Mouse (Mus musculus) gastrocnemius, postnatal 10 days (tissue): ENCODE data around the gene Heatr6. TPM values are rescaled to one million over a fixed set of nuclear protein-coding genes. Genes with fewer than 3 reads are reported as not detected.
A peak's percentile ranks its signal among the peaks of the same experiment; 100 is the strongest.

ENCODE experiments used
- DNase-seq: peaks from one replicate; pipeline ENCODE4 v3.0.0; 2021; ENCODE audit warnings: mixed read lengths
- total RNA-seq, 2 experiments: library from RNA; stranded (reverse); gene quantifications; 2 replicates each; pipeline ENCODE4 v1.2.3; 2021

The Heatr6 gene
- total RNA-seq, 2 experiments from 2014 or later = 8.1 to 10.0 TPM

DNA sequence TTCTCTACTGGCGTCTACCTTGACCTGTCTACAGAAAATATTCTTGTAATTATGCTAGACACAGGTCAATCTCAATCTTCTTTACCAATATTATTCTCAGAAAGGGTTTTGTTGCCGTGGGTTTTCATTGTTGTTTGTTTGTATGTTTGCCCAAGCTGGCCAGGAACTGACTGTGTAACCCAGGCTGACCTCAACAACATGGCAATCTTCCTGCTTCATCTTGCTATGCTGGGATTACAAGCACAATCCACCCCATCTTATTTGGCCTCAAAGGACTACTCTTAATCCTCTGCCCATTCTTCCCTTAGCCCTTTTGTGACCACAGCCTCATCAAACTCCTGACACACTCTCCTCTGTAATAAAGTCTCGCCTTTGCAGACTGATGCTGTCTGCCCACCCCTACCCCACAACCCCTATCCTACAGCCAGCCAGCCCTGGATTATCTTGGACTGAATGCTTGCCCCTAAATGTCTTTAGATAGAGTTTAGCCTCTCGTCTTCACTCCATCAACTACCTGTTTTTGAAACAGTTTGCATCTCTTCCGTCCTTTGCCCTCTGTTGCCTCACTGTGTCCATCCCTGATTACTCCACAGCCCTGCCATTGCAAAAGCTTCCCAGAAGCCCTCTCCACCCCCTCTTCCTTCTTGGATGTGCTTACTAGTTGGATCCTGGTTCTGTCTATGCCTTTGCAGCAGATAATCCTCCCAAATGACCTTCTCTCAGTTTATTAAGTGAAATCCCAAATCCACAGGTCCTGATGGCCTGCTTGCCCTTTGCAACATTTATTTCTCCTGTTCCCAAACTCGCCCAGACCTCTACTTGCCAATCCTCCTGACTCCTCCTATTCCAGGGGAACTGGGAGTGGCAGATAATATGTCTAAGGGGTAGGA is 5.9 kb upstream of the Heatr6 start:
- DNase-seq = no peak

DNA sequence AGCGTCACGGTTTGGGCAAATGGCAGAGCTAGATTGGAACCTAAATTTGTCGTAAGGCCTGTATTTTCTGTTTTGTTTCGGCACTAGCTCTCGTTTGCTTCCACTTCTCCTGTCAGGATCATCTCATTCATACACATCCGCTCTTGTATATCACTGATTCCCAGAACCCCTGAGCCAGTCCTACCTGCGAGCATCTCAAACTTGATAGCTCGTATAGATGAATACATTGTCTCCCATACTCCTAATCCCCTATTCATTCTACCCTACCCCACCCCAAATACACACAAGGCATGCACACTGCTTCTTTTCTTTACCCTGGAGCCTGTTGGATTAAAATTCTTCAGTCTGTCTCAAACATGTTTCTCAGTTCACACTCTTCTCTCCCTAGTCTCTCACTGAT is 731 bp downstream of the Heatr6 start:
- no peak for DNase-seq

DNA sequence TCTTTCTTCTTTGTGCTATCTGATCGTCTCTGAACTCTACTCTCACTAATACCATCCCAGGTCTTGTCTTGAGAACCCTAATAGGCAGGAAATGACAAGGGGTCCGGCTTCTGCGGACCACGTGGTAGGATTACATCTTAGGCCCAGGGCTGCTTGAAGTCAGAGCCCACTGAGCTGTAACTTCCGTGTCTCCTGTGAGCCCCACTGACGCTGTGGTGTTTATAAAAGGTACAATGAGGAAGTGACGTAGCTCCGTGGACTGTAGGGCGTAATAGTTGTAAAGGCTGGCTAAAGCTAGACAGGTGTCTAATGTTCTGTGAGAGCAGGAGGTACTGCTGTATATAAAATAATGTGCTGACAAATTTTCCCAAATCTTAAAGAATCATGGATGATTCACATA is 13.8 kb downstream of the Heatr6 start:
- DNase-seq = no peak

DNA sequence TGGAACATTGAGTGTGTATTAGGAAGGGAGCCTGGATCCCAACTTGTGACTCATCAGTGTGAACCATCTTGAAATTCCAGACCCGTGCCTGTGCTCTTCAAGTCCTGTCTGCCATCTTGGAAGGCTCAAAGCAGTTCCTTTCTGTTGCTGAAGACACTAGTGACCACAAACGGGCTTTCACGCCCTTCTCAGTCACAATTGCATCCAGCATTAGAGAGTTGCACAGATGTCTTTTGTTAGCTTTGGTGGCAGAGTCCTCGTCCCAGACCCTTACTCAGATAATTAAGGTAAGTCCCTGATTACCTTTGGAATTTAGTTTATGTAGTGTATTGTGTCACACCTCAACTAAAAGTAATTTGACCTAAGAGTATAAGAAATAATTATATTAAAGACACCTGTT is 15.5 kb downstream of the Heatr6 start:
- DNase-seq = no peak

DNA sequence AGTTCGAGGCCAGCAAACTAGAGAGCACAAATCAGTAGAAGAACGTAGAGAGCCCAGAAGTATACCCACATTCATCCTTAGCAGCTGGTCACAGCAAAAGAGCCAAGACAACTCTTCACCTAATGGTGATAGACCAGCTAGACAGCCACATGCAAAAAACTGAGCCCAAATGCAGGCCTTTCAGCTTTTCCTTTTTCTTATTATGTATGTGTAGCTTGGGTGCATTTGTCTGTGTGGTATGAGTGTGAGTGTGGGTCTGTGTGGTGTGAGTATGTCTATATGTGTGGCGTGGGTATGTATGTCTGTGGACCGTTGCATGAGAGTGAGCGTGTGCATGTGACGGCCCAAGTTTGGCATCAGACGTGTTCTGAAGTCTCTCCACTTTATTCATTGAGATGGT is 17.5 kb downstream of the Heatr6 start:
- no peak for DNase-seq

DNA sequence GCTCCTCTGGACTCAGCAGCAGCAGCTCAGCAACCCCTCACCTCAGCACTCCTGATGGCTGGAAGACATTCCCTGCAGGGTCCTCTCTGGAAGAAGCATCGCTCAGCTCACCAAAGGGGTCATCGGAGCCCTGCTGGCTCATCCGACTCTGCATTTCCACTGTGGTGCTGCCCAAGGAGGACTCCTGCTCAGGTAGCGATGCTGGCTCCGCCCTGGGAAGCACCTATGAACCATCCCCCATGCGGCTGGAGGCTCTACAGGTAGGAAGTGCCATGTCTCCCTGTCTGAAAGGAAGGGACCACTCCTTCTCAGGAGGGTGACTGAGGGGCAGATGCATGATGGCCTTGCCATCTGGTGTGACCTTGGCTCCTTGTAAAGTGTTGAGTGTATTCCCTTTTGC is 18.8 kb downstream of the Heatr6 start:
- DNase-seq = no peak

DNA sequence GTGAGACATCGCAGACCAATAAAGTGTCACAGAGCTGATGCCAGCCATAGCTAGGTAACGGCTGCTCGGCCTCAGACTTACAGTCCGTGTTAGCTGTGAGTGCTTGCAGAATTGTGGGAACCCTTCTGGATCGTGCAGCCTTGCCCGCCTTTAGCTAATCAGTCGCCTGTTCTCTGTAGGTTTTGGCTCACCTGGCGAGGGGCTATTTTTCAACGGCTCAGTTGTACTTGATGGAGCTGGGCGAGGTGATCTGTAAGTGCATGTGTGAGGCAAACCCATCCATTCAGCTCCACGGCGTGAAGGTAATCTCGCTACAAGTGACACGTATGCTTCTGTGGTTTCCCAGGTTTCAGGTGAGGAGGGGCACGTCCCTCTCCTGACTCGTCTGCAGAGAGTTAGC is 20.2 kb downstream of the Heatr6 start:
- no peak for DNase-seq

DNA sequence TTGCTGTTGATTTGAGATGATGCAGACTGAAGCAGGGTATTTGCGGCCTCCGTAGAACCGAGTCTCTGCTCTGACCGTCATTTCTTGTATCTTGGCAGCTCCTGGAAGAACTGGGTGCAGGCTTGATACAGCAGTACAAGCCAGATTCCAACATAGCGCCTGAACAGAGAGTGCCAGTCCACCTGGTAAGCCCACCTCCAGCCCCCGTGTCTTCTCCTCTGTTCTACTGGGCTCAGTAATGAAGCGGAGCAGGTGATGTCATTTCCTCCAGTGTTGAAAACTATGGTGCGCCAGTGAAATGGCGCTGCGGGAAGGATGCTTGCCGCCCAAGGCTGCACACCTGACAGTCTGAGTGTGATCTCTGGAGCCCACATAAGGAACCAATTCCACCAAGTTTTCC is 20.8 kb downstream of the Heatr6 start:
- DNase-seq = no peak

DNA sequence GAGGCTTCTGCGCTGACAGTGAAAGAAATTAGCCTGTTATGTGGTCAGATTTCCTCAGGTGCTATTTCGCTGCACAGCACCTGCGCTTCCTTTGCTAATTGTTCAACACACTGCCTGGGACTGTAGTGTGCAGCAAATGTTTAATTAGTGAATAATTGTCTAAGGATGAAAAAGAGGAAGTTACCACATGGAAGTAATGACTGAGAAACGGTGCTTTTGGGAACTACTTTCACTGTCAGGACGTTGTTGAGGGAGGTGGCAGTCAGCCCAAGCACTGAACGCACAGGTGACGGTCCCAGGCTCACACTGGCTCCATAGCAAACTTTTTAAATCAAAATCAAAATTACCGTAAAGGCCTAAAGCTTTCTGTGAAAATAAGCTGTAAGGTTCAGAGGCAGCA is 23.3 kb downstream of the Heatr6 start:
- DNase-seq = no peak

DNA sequence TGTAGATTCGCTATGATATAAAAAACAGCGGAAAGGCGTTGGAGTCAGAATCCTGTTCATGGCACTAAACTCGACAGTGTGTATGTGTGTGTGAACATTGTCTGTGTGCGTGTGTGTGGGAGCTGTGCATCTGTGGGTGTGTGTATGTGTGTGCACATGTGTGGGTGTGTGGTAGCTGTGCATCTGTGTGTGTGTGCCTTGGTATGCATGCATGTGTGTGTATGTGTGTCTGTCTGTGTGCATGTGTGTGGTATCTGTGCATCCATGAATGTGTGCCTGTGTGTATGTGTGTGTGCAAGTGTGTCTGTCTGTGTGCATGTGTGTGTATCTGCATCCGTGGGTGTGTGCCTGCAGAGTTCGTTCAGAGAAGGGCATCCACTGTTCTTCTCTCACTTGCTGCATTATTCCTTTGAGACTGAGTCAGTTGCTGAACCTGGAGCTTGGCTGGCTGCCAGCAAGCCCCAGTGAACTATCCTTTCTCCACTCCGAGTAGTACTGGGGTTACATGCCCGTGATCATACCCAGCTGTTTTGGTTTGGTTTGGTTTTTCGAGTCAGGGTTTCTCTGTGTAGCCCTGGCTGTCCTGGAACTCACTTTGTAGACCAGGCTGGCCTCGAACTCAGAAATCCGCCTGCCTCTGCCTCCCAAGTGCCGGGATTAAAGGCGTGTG is 30.6 kb downstream of the Heatr6 start:
- no peak for DNase-seq

DNA sequence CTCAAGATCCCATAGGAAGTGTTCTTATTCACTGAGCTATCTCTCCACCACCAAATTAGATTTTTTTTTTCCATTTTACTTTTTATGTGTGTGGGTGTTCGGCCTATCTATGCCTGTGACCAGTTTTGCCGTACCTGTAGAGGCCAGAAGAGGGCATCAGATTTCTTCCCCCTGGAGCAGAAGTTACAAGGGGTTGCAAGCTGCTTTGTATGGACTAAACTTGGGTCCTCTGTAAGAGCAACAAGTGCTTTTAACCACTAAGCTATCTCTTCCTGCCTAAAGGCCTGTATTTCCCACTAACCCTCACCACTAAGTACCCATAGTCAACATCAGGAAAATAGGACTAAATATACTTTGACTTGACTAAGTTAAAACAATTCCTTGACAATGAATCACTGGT is 31.2 kb downstream of the Heatr6 start:
- peak; percentile 14 for DNase-seq

DNA sequence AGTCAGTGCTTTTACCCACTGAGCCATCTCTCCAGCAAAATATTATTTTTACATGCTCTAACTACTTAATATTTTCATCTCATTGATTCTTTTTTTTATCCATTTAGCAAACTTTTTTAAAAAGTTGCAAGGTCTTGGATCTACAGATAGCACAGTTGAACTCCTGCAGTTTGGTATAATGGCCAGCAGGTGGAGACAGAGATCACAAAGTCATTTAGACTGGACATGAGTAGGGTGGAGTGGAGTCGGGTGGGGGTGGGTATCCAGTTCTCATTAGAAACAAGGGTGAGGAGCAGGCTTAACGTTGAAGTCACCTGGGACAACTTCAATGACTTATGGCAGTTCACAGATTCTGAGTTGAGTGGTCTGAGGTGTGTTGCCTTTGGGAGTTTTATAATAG is 31.9 kb downstream of the Heatr6 start:
- DNase-seq = peak; percentile 43

DNA sequence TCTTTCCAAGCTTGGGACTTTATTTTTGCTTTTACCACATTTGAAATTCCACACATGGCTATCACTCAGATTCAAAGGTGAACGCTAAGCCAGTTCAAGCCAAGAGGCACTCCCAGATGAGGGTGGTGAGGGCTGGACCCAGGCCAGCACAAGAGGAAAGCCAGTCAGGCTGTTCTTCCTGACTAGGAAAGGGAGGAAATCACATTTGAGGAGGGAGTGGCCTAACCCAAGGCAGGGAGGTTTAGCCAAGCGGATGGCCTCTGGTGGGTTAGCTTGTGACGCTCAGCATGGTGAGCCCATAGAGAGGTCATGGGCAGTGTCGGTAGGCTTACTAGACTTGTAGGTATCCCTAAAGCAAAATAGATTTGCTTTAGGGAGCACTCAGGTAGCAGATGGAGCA is 33.3 kb downstream of the Heatr6 start:
- no peak for DNase-seq

DNA sequence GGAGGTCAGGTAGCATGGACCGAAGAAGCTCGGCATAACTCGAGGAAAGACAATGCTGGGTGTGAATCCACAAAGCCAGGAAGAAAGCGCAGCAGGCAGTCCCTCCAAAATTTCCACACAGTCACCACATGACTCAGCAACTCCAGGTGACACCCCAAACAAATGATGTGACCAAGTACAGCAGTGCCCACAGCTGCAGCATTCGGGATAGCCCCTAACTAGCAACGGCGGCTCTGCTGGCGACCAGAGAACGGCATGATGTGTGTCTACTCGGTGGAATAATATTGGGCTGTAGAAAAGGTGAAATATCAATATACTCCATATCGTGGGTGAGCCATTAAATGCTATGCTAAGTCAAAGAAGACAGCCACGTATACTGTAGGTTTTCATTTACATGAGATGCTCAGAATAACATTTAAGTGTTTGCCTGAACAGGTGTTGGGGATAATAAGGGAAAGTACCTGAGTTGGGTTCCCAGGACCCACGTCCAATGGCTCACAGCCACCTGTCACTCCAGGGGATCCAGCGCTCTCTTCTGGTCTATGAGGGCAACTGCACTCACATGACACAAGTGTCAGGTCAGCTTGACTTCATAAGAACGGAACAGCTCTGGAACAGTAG is 34.0 kb downstream of the Heatr6 start:
- no peak for DNase-seq

DNA sequence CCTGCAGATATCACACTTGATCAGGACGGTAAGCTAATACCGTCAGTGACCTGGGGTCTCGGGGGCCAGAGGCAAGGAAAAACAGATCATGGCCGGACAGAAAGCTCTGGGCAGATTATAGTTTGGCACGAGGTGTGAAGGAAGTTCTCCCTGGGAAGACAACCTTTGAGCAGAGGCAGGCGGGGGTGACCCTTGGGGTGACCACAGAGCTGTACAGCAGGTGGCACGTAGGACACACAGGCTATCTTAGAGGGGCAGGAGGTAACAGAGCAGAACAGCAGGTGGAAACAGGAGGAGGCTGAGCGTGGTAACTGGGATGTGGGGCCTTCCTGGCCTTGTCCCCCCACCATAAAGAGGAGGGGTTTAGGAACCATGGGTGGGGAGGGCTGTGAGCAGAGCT is 34.8 kb downstream of the Heatr6 start:
- no peak for DNase-seq

DNA sequence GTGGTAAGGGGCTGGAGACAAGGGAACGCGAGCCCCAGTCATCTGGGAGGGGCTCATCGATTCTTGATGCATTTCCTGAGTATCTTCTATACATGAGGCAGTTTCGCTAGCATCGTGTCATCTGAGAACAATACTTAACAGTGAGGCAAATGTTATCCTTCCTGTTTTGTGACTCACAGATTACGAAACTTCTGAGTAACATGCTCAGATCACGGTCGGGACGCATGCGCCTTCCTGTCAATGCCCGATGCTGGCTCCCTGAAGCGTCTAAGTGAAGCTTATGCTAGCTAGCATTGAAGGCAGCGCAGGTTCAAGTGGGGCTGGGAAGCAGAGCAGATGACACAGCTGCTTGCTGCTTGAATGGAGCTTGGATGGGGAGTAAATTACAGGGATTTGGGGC is 35.8 kb downstream of the Heatr6 start:
- no peak for DNase-seq

DNA sequence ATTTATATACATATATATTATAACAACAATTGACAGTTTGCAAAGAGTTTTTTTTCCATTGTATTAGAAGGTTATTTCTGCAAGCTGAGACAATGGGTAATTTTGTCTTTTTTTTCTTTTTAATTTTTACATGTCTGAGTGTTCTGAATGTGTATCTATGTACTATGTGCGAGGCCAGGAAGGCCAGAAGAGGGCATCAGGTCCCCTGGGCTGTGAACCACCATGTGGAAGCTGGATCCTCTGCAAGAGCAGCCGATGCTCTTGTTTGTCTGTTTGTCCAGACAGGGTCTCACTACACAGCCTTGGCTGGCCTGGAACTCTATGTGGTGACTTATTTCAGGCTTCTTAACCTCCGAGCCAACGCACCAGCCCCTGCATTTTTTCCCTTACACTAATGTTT is 37.6 kb downstream of the Heatr6 start:
- no peak for DNase-seq

DNA sequence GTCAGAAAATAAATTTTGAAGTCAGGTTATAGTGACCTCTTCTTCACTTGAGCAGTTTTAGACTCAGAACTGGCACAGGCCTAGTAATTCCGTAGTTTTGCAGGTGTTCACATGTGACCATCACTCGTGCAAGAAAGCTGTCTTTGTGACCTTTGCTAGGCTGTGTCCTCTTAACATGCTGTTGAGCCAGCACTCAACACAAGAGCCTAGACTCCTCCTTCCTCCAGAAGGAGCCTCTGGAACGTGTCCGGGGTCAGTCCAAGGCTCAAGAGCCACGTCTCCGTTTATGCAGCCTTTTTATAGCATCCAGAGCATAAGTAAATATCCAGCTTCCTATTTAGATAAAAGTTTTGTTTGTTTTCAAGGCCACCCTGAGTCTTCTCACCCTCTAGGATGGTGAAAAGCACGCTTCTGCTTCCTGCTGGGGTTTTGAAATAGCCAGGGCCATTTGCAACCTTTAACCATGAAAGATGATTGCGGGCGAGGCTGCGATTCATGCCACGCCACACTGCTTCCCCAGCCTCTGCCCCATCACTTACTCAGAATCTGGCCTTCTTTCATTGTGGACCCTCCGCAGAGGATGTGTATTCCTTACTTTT is 38.9 kb downstream of the Heatr6 start:
- no peak for DNase-seq

DNA sequence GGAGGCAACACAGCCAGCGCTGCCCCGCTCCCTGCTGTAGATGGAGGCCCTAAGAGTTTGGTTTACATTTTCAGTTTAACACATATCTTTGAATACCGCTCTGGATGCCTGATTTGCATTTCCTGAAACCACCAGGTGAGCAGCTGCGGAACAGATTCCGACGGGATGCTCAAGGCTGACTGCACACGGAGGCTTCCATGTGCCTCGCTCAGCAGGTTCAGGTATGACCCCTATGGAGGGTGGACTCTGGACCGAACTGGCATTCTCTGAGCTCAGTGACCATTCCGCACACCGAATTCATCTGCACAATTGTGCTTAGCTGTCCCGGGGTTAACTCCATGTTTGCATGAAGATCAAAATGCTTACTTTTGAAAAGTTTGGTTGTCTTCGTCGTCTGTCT is 39.8 kb downstream of the Heatr6 start:
- no peak for DNase-seq

DNA sequence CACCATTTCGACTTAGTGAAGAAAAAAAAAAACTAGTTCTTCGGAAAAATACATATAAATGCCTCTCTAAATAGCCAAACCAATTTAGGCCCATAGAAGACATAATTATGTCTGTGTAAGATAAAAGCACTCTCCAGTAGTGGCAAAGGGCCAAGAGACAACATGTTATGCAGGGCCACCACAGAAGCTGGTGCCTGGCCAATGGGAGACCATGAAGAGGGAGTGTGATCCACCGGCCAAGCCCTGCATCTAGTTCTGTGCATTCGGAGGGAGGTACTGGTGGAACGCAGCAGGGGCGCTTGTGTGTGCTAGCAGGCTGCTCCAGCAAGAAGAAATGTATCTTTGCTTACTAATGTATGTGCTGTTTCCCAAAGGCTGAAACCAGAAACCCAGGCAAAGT is 42.6 kb downstream of the Heatr6 start:
- no peak for DNase-seq

DNA sequence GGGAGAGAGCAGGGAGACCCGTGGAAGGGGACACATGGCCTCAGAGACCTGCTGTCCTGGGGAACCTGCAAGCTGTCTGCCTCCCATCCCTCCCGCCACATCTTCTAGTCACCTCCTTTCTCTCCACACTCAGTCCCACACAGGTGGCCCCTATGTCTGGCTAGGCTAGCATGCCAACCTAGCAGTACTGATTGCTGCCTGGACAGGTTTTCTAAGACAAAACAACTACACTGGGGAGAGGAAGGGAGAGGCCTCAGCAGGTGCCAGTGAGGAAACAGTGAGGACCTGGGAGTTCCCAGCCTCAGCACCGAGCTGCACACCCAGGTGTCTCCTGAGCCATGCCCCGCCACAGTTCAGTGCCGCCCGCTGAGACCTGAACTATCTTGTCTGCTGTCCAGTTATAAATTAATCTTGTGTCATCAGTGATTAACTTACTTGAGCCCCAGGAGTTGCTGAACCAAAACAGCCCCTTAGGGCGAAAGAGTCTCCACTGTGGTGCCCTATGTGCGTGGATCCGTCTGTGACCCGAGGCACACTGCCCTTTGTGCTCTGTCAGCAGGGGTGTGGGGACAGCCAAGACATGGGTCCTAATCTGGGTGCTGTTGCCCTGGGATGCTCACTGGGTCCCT is 43.6 kb downstream of the Heatr6 start:
- DNase-seq = no peak

DNA sequence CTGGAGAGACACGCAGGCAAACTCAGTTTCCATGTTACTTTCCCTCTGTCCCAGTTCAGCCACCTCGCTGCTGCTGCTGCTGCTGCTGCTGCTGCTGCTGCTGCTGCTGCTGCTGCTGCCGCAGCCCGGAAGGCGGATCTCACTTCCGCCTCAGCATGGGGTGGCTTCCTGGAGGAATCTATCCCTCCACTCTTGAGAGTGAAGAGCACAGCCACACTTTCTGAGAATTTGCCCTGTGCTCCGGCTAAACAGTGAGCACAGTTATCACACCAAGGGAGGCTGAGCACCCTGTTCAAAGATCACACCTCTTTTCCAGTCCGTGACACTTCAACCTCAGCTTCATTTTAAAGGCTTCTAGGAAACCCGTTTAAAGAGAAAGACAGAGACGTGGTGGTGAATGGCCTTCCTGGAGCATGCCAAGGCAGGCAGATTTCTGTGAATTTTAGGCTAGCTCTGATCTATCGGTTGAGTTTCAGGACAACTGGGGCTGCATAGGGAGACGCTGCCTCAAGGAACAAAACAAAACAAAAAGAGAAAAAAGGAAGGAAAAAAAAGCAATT is 46.5 kb downstream of the Heatr6 start:
- no peak for DNase-seq
